Mouse (Mus musculus) gastrocnemius, adult 8-10 months (tissue): ENCODE measurements around the gene Gramd1b. TPM values are rescaled to one million over a fixed set of nuclear protein-coding genes. Genes with fewer than 3 reads are reported as not detected.

ENCODE experiments used
- DNase-seq, 2 experiments: peaks; one replicate each; pipeline ENCODE4 v3.0.0; 2022; ENCODE audit warnings: low spot score in 2 of 2
- total RNA-seq, 4 experiments: library from RNA; stranded (reverse); gene quantifications; 2 replicates each; pipeline ENCODE4 v1.2.4; 2022

Gene Gramd1b
- total RNA-seq, 4 experiments from 2014 or later = 3.6 to 6.0 (median 4.8) TPM

DNA sequence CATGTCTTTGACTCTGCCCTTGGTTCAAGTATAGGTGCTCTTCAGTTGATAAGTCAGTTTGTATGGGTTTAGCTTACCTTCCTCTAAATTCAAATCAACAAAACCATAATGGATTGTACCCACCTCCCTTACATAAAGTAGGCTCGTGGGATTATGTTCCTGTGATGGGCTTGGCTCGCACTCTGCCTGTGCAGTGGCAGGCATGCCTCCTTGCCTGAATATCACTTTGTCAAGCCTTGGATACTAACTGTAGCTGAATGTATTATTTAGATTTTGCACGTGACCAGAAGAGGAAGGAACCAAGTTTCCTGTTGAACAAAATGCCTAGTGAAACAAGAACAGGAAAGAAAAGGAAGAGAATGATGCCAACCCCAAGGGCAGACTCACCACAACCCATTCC lies 260.1 kb downstream of the Gramd1b start:
- no peak for DNase-seq

DNA sequence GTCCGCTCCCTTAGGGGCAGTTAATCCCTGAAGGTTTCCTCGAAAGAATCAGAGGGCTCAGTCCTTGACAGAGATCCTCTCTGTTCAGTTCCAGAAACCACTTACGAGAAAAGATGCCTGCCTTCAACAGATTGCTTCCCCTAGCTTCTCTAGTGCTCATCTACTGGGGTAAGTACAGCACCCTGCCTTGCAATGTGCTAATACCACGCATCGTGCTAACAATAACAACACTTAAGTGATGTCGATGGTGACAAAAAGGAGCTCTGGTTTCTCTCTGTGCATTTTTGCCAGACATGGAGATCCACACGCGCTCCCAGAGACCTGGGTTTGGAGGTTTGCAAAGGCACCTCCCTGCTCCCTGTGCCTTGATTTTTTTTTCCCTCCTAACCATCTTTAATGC lies 261.3 kb downstream of the Gramd1b start:
- no peak for DNase-seq

DNA sequence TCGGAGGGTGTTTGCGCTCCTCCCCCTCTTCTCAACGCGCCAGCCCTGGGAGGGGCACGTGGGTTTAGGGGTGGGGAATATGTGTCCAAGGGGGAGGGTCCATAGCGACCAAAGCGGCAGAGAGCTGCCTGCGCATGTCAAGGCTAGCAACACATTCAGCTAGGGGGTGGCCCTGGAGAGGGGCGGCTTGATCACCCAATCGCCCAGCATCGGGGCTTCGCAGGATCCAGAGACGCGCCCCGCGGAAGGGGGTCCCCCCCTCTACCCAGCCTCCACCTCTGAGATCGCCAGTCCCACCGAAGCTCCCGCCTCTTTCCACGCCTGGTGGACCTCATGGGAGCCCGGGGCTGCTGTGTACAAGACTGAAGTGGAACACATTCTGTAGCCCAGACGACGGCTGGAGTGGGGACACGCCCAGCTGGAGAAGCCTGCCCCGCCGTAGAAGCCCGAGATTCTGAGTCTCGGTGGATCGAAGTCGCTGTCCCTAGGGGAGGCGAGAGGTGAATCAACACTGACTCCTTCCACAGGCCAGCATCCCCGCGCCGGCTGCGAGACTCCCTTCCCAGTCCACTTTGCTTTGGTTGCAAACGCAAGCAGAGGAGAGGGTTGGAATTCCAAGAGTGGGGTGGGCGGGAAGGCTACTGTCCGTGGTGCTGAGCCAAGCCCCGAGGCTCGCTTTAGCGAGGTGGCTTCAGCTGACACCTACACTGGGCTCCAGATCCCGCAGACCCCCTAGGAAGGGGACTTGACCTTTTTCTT lies 261.9 kb downstream of the Gramd1b start, which contains the start of gene Scn3b:
Gene Scn3b, plus strand, starts transcription at position 115 of the 759 bp plus-strand sequence.
- DNase-seq = peak; percentile 25 to 44

DNA sequence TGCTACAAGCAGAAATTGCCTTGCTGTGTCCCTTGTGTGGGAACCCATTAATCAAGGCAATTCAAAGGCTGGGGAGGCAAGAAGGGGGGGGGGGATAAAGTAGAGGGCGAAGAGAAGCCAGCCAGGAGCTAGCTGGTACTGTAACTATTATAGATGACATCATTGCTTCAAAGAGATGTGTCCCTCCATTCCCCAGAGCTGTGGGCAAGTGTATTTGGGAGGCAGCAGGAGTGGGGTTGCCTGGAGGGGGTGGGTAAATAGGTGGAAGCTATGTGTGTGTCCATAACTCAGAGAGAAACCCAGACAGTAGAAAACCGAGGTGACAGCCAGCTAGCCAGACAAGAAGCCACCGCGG lies 262.5 kb downstream of the Gramd1b start:
- DNase-seq = no peak

DNA sequence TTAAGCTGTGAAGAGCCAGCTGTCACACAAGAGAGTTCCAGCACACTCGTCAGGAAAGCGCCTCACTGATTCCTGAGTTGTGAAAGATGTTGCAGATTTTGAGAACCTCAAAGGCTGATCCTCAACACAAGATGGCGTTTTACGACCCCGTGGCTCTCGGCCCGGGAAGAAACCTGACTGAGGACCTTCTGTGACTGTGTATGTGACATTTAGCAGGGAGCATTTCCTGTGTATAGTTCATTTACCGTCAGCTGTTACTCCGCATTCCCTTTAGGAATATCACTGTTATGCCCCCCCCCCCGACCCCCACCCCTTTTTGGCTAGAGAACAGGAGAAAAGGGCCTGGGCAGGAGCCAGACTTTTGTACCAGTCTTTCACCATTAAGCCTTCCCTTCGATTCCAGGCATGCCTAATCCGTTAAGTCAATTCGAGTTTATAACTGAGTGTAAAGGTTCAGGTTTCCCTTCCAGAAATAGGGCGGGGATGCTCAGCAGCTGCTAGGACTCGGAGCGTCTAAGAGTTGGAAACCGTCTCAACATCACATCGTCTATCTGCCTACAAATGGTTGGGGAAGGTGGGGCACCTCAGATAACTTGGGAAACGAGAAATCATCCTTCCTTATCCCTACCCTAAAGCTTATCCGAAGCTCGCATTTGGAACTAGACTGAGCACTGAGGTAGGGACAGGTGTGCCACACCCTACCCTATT lies 263.0 kb downstream of the Gramd1b start:
- DNase-seq = no peak

DNA sequence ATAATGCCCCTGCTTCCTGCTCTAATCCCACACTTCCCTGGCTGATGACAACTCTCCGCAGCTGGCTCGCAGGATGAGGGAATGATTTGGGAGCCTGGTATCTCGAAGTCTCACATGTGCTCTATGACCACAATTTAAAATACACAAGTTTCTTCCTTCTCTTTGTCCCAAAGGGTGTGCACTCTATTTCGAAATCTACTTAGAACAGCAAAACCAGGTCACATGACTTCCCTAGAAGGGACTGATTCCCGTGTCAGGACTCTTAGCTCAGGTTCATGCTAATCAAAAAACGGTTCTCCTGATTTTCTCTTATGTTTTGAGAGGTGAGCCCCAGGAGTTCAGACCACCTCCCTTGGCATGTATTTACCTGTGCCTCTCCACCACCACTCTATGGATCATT lies 267.3 kb downstream of the Gramd1b start:
- DNase-seq = no peak

DNA sequence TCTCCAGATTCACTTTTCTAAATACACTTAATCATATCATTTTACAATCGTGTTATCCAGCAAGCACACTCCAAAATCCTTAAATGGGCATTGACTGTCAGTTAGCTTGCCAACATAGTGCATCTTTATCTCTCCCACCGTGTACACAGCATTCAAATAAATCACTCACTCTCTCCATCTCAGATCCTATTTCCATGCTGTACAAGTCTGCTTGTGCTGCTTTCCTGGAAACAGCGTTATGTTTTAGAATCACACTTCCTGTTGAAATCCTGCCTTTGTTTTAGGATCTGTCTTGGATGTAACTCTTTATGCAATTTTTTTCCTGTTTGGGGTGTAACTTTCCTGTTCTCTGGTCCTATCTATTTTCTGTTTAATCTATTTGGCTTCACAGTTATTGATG lies 278.7 kb downstream of the Gramd1b start:
- no peak for DNase-seq

DNA sequence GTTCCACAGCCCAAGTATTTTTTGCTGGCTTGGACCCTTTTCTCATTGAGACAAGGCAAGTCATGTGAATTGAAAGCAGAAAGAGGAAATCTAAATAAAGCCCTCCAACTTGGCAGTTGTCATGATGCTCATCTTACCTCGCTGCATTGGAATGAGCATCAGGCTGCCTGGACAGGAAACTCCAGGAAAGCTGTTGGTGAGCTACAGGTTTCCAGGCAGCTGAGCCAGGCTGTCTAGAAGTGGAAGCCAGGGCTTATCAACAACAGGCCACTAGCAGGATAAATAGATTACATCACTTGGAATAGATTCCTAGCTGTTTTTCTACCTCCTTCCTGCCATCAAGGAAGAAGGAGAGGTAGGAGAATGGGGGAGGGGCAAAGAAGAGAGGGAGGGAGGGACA lies 282.1 kb downstream of the Gramd1b start:
- no peak for DNase-seq

DNA sequence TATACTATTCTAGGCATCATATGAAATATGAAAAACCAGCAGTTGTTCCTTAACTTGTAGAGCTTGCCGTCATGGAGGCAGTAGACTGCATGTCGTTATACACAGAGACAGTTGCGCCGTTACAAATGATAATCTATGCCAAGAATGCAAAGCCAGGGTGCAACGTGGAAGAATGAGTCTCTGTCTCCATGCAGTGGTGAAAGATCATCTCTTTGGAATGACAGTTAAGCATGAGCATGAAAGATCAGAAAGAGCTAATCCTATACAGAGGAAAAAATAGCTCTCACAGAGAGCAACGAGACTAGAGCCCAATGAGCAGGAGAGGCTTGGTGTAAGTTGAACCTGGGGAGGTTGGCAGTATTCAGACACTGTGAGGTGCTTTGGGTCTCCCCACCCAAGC lies 284.5 kb downstream of the Gramd1b start:
- DNase-seq = no peak

DNA sequence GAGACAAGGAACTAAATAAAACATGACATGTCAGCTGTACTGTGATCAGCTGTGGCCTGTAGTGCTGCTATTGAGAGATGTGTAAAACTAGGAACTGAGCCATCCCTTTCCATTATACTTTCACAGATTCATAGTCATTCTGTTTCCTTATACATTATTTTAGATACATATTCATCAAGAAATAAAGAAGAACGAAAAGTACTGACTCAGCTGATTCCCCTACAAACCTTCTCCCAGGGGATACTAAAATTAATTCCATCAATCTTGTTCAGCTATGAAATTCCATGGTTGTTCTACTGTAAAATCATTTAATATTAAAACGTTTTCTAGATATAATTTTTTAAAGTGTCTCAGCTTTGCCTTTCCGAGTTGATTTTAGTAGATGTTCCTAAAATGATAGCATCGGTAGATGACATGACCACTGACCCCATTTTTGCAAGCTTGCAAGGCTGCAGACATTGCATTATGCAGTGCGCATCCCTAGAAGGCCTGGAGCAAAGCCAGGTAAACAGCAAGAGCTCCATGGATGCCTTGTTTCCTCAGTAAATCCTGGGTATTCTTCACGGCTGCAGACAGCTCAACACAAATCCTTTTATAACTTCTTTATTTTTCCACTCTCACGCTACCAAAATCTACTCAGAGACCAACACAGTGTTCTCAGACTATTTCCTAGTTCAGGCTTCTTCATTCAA lies 285.1 kb downstream of the Gramd1b start:
- no peak for DNase-seq

DNA sequence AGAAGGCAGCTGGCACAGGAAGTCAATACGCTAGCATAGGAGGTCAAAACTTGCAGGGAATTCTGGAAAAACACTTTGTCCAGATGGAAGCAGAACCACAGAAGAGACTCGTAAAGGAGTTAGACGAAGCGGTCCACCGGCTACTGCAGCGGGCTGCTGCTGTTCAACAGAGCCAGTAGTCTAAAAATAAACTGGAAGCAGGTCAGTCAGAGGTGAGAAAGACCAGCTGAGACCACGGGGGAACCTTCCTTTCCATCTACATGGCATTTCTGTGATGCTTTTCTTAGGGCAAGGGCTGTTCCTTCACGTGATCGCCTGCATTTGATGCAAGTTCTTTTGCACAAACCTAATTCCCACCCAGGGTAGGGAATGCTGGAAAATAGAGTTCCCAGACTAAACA lies 285.7 kb downstream of the Gramd1b start:
- no peak for DNase-seq

Other genes starting within 250 kb of the Gramd1b start
- not detected for gene Gm21915, start 139.2 kb upstream of the Gramd1b start, total RNA-seq
- gene Clmp, start 154.6 kb upstream of the Gramd1b start, total RNA-seq = 1 to 10 TPM; 1.5 to 4.0 (median 2.5) TPM